Mouse (Mus musculus): ENCODE measurements around the gene Agpat2. TPM values are rescaled to one million over a fixed set of nuclear protein-coding genes. Genes with fewer than 3 reads are reported as not detected.

Gene Agpat2
- total RNA-seq, 1 experiment, result 60.4 TPM

GRCm38 (mm10) chr2:26637316-26637932 lies 33.2 kb upstream of the Agpat2 start:
- peaks cover 0 to 14% of the 10 kb centered on the region in 2 experiments; a peak in 1 of 4 replicates for H3K4me1 ChIP-seq (ENCODE audit: control insufficient read depth in 2 of 2, insufficient read depth in 2 of 2, low read length in 2 of 2, poor library complexity in 1 of 2)

GRCm38 (mm10) chr2:26636325-26636635 lies 32.1 kb upstream of the Agpat2 start:
- H3K4me1 ChIP-seq (ENCODE audit: control insufficient read depth in 2 of 2, insufficient read depth in 2 of 2, low read length in 2 of 2, poor library complexity in 1 of 2), result peaks cover 0 to 14% of the 10 kb centered on the region in 2 experiments; a peak in 1 of 4 replicates
- DNase-seq (ENCODE audit: low read depth, low spot score), result no peak

More at GRCm38 (mm10) chr2:26637316-26637932, 33.2 kb upstream of the Agpat2 start:
- H3K27ac ChIP-seq (ENCODE audit: insufficient read depth, low read depth, low read length, poor library complexity, severe bottlenecking), result peak overlapping the region; percentile 41
- peaks cover 49% of the 10 kb centered on the region for H3K36me3 ChIP-seq (ENCODE audit: control insufficient read depth, insufficient read depth, low read length, poor library complexity, severe bottlenecking)
- no peak for DNase-seq (ENCODE audit: low read depth, low spot score)
- no peaks in the 10 kb centered on the region for H3K9me3 ChIP-seq (ENCODE audit: control insufficient read depth, insufficient read depth, low read depth, low read length)
- H3K9ac ChIP-seq (ENCODE audit: insufficient read depth, low read depth, low read length, poor library complexity, severe bottlenecking), result peak overlapping the region; percentile 99
- TF ChIP-seq MAFK (IDR thresholded peaks at IDR 0.05; ENCODE audit: insufficient read depth, low read depth, low read length), result peak; percentile 69
- TF ChIP-seq ZC3H11A (IDR thresholded peaks at IDR 0.05; ENCODE audit: borderline replicate concordance, low read depth, low read length), result no peak
- TF ChIP-seq HCFC1 (IDR thresholded peaks at IDR 0.05; ENCODE audit: borderline replicate concordance, insufficient read depth, low read length), result no peak
- peak overlapping the region in 1 of 2 experiments; percentile 86; a peak in 2 of 4 replicates for H3K4me3 ChIP-seq (ENCODE audit: insufficient read depth in 1 of 2, low read depth in 1 of 2, low read length in 2 of 2, poor library complexity in 1 of 2, severe bottlenecking in 1 of 2)
- in situ Hi-C loops (cut with MboI; ENCODE audit: low sequenced_read_pairs in 2 of 2, unreplicated experiment in 2 of 2), result no loop called here

GRCm38 (mm10) chr2:26635489-26636324 lies 31.5 kb upstream of the Agpat2 start:
- H3K27ac ChIP-seq (ENCODE audit: insufficient read depth, low read depth, low read length, poor library complexity, severe bottlenecking), result peak overlapping the region; percentile 42; the same call in 1 of the 2 replicates
- DNase-seq (ENCODE audit: low read depth, low spot score), result no peak
- H3K4me1 ChIP-seq (ENCODE audit: control insufficient read depth in 2 of 2, insufficient read depth in 2 of 2, low read length in 2 of 2, poor library complexity in 1 of 2), result peaks cover 0 to 12% of the 10 kb centered on the region in 2 experiments; a peak in 1 of 4 replicates
- H3K4me3 ChIP-seq (ENCODE audit: insufficient read depth in 1 of 2, low read depth in 1 of 2, low read length in 2 of 2, poor library complexity in 1 of 2, severe bottlenecking in 1 of 2), result no peak overlapping the region
- in situ Hi-C loops (cut with MboI; ENCODE audit: low sequenced_read_pairs in 2 of 2, unreplicated experiment in 2 of 2), result no loop called here
- TF ChIP-seq ZNF384 (IDR thresholded peaks at IDR 0.05; ENCODE audit: low read depth, low read length) (no peak), ZC3H11A (IDR thresholded peaks at IDR 0.05; ENCODE audit: borderline replicate concordance, low read depth, low read length) (no peak), CHD2 (IDR thresholded peaks at IDR 0.05; ENCODE audit: low read depth, low read length) (0 out of 2 replicates have a peak, but pooled peaks have one; percentile 18)
- peak overlapping the region; percentile 6; the same call in 1 of the 2 replicates for H3K9ac ChIP-seq (ENCODE audit: insufficient read depth, low read depth, low read length, poor library complexity, severe bottlenecking)
- H3K36me3 ChIP-seq (ENCODE audit: control insufficient read depth, insufficient read depth, low read length, poor library complexity, severe bottlenecking), result peaks cover 49% of the 10 kb centered on the region
- no peaks in the 10 kb centered on the region for H3K9me3 ChIP-seq (ENCODE audit: control insufficient read depth, insufficient read depth, low read depth, low read length)

More at GRCm38 (mm10) chr2:26636325-26636635, 32.1 kb upstream of the Agpat2 start:
- in situ Hi-C loops (cut with MboI; ENCODE audit: low sequenced_read_pairs in 2 of 2, unreplicated experiment in 2 of 2), result no loop called here
- Histone ChIP-seq H3K9ac (ENCODE audit: insufficient read depth, low read depth, low read length, poor library complexity, severe bottlenecking) (peak overlapping the region; percentile 6; the same call in 1 of the 2 replicates), H3K36me3 (ENCODE audit: control insufficient read depth, insufficient read depth, low read length, poor library complexity, severe bottlenecking) (peaks cover 49% of the 10 kb centered on the region), H3K27ac (ENCODE audit: insufficient read depth, low read depth, low read length, poor library complexity, severe bottlenecking) (peak overlapping the region; percentile 42; the same call in 1 of the 2 replicates), H3K9me3 (ENCODE audit: control insufficient read depth, insufficient read depth, low read depth, low read length) (no peaks in the 10 kb centered on the region), H3K4me3 (ENCODE audit: insufficient read depth in 1 of 2, low read depth in 1 of 2, low read length in 2 of 2, poor library complexity in 1 of 2, severe bottlenecking in 1 of 2) (no peak overlapping the region)
- TF ChIP-seq HCFC1 (IDR thresholded peaks at IDR 0.05; ENCODE audit: borderline replicate concordance, insufficient read depth, low read length) (no peak), ZNF384 (IDR thresholded peaks at IDR 0.05; ENCODE audit: low read depth, low read length) (no peak), CHD2 (IDR thresholded peaks at IDR 0.05; ENCODE audit: low read depth, low read length) (no peak), MAFK (IDR thresholded peaks at IDR 0.05; ENCODE audit: insufficient read depth, low read depth, low read length) (no peak), ZC3H11A (IDR thresholded peaks at IDR 0.05; ENCODE audit: borderline replicate concordance, low read depth, low read length) (no peak)

GRCm38 (mm10) chr2:26634629-26635488 lies 30.6 kb upstream of the Agpat2 start:
- TF ChIP-seq HCFC1 (IDR thresholded peaks at IDR 0.05; ENCODE audit: borderline replicate concordance, insufficient read depth, low read length) (no peak), ZC3H11A (IDR thresholded peaks at IDR 0.05; ENCODE audit: borderline replicate concordance, low read depth, low read length) (no peak), ZNF384 (IDR thresholded peaks at IDR 0.05; ENCODE audit: low read depth, low read length) (no peak), MAFK (IDR thresholded peaks at IDR 0.05; ENCODE audit: insufficient read depth, low read depth, low read length) (no peak), CHD2 (IDR thresholded peaks at IDR 0.05; ENCODE audit: low read depth, low read length) (no peak)
- H3K27ac ChIP-seq (ENCODE audit: insufficient read depth, low read depth, low read length, poor library complexity, severe bottlenecking), result no peak overlapping the region
- no peak overlapping the region for H3K9ac ChIP-seq (ENCODE audit: insufficient read depth, low read depth, low read length, poor library complexity, severe bottlenecking)
- in situ Hi-C loops (cut with MboI; ENCODE audit: low sequenced_read_pairs in 2 of 2, unreplicated experiment in 2 of 2), result no loop called here
- peaks cover 0 to 8% of the 10 kb centered on the region in 2 experiments; a peak in 1 of 4 replicates for H3K4me1 ChIP-seq (ENCODE audit: control insufficient read depth in 2 of 2, insufficient read depth in 2 of 2, low read length in 2 of 2, poor library complexity in 1 of 2)
- peaks cover 49% of the 10 kb centered on the region for H3K36me3 ChIP-seq (ENCODE audit: control insufficient read depth, insufficient read depth, low read length, poor library complexity, severe bottlenecking)
- H3K9me3 ChIP-seq (ENCODE audit: control insufficient read depth, insufficient read depth, low read depth, low read length), result no peaks in the 10 kb centered on the region
- no peak overlapping the region for H3K4me3 ChIP-seq (ENCODE audit: insufficient read depth in 1 of 2, low read depth in 1 of 2, low read length in 2 of 2, poor library complexity in 1 of 2, severe bottlenecking in 1 of 2)
- DNase-seq (ENCODE audit: low read depth, low spot score), result no peak
